Comparison of ENCODE assay signal across 7 mouse cellular contexts in the genomic region with DNA sequence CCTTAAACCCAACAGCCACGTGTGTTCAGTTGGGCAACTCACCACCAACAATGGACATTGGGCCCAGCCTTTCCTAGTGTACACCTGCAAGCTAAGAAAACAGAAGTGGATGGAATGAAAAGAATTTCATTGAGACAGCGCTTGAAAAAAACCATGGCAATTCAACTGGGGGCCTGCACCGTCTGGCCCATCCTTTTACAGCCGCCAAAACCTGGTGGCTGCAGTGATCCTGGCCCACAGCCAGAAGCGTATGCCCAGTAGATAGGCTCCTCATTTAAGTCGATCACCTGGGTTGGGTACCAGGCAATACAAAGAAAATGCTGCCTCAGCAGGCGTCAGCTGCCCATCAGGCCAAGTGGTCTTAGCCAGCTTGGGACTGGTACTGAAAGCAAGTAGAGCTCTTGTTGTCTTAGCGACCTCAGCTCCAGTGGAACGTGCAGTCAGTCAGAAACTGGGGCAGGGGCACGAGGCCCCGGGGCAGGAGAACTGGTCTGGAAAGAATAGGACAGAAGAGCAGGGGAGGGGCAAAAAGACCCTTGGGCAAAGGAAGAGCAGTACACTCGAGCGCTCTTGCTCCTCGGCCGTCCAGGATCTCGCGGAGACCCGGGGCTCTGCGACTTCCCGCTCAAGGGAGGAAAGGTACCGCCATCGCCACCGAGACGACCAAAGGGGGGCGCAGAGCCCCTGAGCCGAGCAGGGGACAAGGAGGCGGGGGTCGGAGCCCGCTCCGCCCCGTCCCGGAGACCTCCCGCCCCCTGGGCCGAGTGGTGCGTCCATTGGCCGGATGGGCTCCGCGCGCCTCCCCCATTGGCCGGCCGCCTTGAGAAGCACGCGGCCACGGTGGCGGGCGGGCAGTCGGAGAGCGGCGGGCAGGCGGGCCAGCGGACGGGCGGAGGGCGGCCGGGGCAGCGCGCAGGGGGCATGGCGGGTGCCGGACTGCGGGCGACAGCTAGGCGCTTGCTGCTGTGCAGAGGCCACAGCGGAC. TPM values are rescaled to one million over a fixed set of nuclear protein-coding genes. Genes with fewer than 3 reads are reported as not detected.
DNase-seq lines count a peak whose midpoint lies in the region; ATAC-seq and TF ChIP-seq lines count a peak whose summit lies in the region.

A gene (plus strand): TSS at position 818 of the 985 bp plus-strand sequence.

- H3K9me3 ChIP-seq in hindbrain, postnatal 0 days (ENCODE audit: low read length) = no peaks in the 10 kb centered on the region
- H3K9me3 ChIP-seq in limb, embryonic 11.5 days (ENCODE audit: control insufficient read depth, low read length) = no peaks in the 10 kb centered on the region
- no peaks in the 10 kb centered on the region for H3K9me3 ChIP-seq in midbrain, embryonic 13.5 days

- peaks cover 41% of the 10 kb centered on the region for H3K4me1 ChIP-seq in hindbrain, postnatal 0 days (ENCODE audit: insufficient read depth, low read length)
- peaks cover 18% of the 10 kb centered on the region for H3K4me1 ChIP-seq in limb, embryonic 11.5 days (ENCODE audit: control insufficient read depth, insufficient read depth, low read length)
- peaks cover 71% of the 10 kb centered on the region for H3K4me1 ChIP-seq in midbrain, embryonic 13.5 days (replicated peaks)

- 5% methylated on average over 33 of the region's 63 CpGs for whole genome bisulfite sequencing in hindbrain, postnatal 0 days
- 6% methylated on average over 49 of the region's 63 CpGs for WGBS in limb, embryonic 11.5 days
- WGBS in midbrain, embryonic 13.5 days = 4% methylated on average over 53 of the region's 63 CpGs

- H3K36me3 ChIP-seq in hindbrain, postnatal 0 days (ENCODE audit: insufficient read depth, low read length) = no peaks in the 10 kb centered on the region
- peaks cover 4% of the 10 kb centered on the region for H3K36me3 ChIP-seq in limb, embryonic 11.5 days (ENCODE audit: control insufficient read depth, insufficient read depth, low read length)
- peaks cover 14% of the 10 kb centered on the region for H3K36me3 ChIP-seq in midbrain, embryonic 13.5 days

- DNase-seq in WW6 (ENCODE audit: low read depth, low spot score) = peak; percentile 65
- DNase-seq in cerebellum, postnatal 4 days (ENCODE audit: low spot score in 2 of 2) = peak; percentile 76 to 94
- DNase-seq in gastrocnemius, adult 8-10 months (ENCODE audit: low spot score in 2 of 2) = peak; percentile 67 to 74
- peak; percentile 96 for DNase-seq in hindbrain, postnatal 0 days (ENCODE audit: low spot score)
- DNase-seq in limb, embryonic 11.5 days (ENCODE audit: low spot score) = peak; percentile 96
- DNase-seq in spleen, adult 18-20 months = peak; percentile 77 to 85

- peak within 1 kb of the TSS; percentile 83 for H3K9ac ChIP-seq in hindbrain, postnatal 0 days (replicated peaks; ENCODE audit: low read length)
- H3K9ac ChIP-seq in limb, embryonic 11.5 days (ENCODE audit: low read length) = peak within 1 kb of the TSS; percentile 94
- peak within 1 kb of the TSS; percentile 91 for H3K9ac ChIP-seq in midbrain, embryonic 13.5 days (replicated peaks)

- ATAC-seq in hindbrain, postnatal 0 days = peak; percentile 82
- peak; percentile 86 for ATAC-seq in limb, embryonic 11.5 days (ENCODE audit: insufficient number of reproducible peaks, low FRiP score, low TSS enrichment, low read depth)
- ATAC-seq in midbrain, embryonic 13.5 days = peak; percentile 86

- peak; percentile 35 for TF ChIP-seq CTCF in hindbrain, postnatal 0 days (IDR thresholded peaks at IDR 0.05; ENCODE audit: low read depth)

- H3K4me3 ChIP-seq in hindbrain, postnatal 0 days (ENCODE audit: low read length) = peak within 1 kb of the TSS; percentile 74
- peak within 1 kb of the TSS; percentile 91 for H3K4me3 ChIP-seq in limb, embryonic 11.5 days (ENCODE audit: low read depth, low read length)
- H3K4me3 ChIP-seq in midbrain, embryonic 13.5 days (replicated peaks) = peak within 1 kb of the TSS; percentile 79

- no peaks in the 10 kb centered on the region for H3K27me3 ChIP-seq in hindbrain, postnatal 0 days (ENCODE audit: insufficient read depth, low read length)
- H3K27me3 ChIP-seq in limb, embryonic 11.5 days (ENCODE audit: control insufficient read depth, insufficient read depth, low read length) = no peaks in the 10 kb centered on the region
- no peaks in the 10 kb centered on the region for H3K27me3 ChIP-seq in midbrain, embryonic 13.5 days

- peak within 1 kb of the TSS; percentile 71 for H3K4me2 ChIP-seq in hindbrain, postnatal 0 days (ENCODE audit: low read depth, low read length)
- peak within 1 kb of the TSS; percentile 81 for H3K4me2 ChIP-seq in limb, embryonic 11.5 days (ENCODE audit: low read depth, severe bottlenecking)
- peak within 1 kb of the TSS; percentile 86 for H3K4me2 ChIP-seq in midbrain, embryonic 13.5 days (replicated peaks)

- peak within 1 kb of the TSS; percentile 72 for H3K27ac ChIP-seq in hindbrain, postnatal 0 days
- peak within 1 kb of the TSS; percentile 88 for H3K27ac ChIP-seq in limb, embryonic 11.5 days (replicated peaks; ENCODE audit: low read depth, low read length)
- H3K27ac ChIP-seq in midbrain, embryonic 13.5 days = peak within 1 kb of the TSS; percentile 93

RNA-seq across cellular contexts. Expression of the gene that starts here (rescaled TPM):
- 1 to 10 TPM in 1 of 4 experiments, under 1 TPM in 3; 0.32 to 1.1 (median 0.74) TPM for total RNA-seq in gastrocnemius, adult 8-10 months (2022)
- total RNA-seq in hindbrain, postnatal 0 days (2014; rRNA removed) = 209 and 236 TPM in 2 replicates
- 203 and 204 TPM in 2 replicates for polyA plus RNA-seq in hindbrain, postnatal 0 days (2015; fragmentation: Nextera tagmentation; extraction: Ambion mirVana)
- polyA plus RNA-seq in limb, embryonic 11.5 days (2014; fragmentation: Nextera tagmentation; extraction: Ambion mirVana) = 569 and 606 TPM in 2 replicates
- polyA plus RNA-seq in midbrain, embryonic 13.5 days (2015; fragmentation: Nextera tagmentation; extraction: Ambion mirVana) = 280 and 317 TPM in 2 replicates

Comparison
In these comparisons a context has a peak if more than half of its experiments do, and no peak if none do; other contexts are left out.
1. Peak in every context shown above with its lines: DNase-seq, ATAC-seq, H3K4me3 ChIP-seq and H3K27ac ChIP-seq.
2. RNA of the gene that starts here (total RNA-seq): 209 to 236 TPM in hindbrain, postnatal 0 days; 0.32 to 1.1 TPM in gastrocnemius, adult 8-10 months; every median in the first group is over 10 times any median in the second.